Mouse (Mus musculus) erythroblast, embryonic 14.5 days (primary cell): ENCODE data around the gene Usp25. TPM values are rescaled to one million over a fixed set of nuclear protein-coding genes. Genes with fewer than 3 reads are reported as not detected.

Source experiments
- H3K27me3 ChIP-seq: 2 replicates; pipeline ENCODE4 v1.6.1; 2012; ENCODE audit warnings: inconsistent platforms; ENCODE audit not compliant: control insufficient read depth
- H3K36me3 ChIP-seq: 2 replicates; pipeline ENCODE4 v1.6.1; 2012; ENCODE audit warnings: mild to moderate bottlenecking, inconsistent platforms; ENCODE audit not compliant: control insufficient read depth
- H3K4me1 ChIP-seq: 2 replicates; pipeline ENCODE4 v1.6.1; 2012; ENCODE audit warnings: inconsistent platforms; ENCODE audit not compliant: control insufficient read depth
- H3K4me3 ChIP-seq: replicated peaks from 2 replicates; pipeline ENCODE3; 2012; ENCODE audit warnings: moderate library complexity, mild to moderate bottlenecking, inconsistent platforms
- H3K9me3 ChIP-seq: 2 replicates; pipeline ENCODE4 v1.6.1; 2012; ENCODE audit warnings: low read length, inconsistent platforms, mixed read lengths; ENCODE audit not compliant: control insufficient read depth
- GATA1 ChIP-seq: IDR thresholded peaks from 2 replicates; pipeline ENCODE4 v1.6.1; 2012; ENCODE audit warnings: low read length, inconsistent platforms, mixed read lengths
- TAL1 ChIP-seq: IDR thresholded peaks from 3 replicates; pipeline ENCODE4 v1.6.1; 2012; ENCODE audit warnings: low read length, inconsistent platforms, mixed read lengths
- polyA plus RNA-seq: library from polyadenylated mRNA; stranded (reverse); fragments of >175 nt; gene quantifications from 2 replicates; pipeline ENCODE4 v1.2.3, GENCODE M21; 2012

The Usp25 gene
- polyA plus RNA-seq, 1 experiment, result 5.2 TPM

DNA sequence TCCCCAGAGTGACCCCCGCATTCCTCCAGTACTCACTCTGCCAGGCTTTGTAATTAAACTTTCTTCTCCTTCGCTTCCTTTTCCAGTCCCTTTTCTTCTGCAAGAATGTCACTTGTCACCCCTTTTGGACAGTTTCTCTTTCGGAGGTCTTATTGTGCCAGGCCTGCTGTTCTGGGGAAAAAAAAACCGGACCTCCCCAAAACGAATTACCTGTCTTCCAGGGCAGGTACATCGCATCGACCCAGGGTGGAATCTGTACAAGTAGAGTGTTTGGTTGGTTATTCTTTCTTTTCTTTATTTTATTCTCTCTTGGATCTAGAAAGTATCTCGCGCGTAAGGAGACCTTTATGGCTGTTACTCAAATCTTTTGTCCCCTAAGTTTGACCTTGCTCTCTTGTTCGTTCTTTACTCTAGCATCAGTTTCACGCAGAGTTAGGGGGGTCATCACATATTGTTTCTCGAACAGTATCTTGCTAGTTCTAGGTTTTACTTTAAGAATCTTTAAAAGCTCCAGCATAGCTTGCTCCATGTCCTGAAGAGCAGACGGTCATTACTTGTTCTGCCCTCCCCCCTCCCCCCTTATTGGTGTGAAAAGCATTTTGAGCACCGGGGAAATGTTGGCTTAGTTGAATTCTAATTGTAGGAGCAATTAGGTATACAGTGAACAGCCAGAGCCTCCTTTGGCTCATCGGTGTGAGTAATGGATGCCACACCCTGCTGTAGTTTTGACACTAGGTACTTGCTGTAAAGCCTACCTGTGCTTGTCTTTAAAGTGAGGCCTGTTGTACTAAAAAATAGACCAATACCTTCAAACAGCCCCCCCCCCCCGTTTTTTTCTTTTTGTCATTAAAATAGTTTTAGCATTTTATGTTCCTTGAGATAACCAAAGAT lies 1.1 kb downstream of the Usp25 start:
- H3K27me3 ChIP-seq, result no peaks in the 10 kb centered on the region
- H3K4me3 ChIP-seq, result peak overlapping the region; percentile 100
- no peaks in the 10 kb centered on the region for H3K9me3 ChIP-seq
- H3K4me1 ChIP-seq, result peaks cover 31% of the 10 kb centered on the region
- TF ChIP-seq GATA1 (no peak), TAL1 (no peak)
- H3K36me3 ChIP-seq, result peaks cover 27% of the 10 kb centered on the region

DNA sequence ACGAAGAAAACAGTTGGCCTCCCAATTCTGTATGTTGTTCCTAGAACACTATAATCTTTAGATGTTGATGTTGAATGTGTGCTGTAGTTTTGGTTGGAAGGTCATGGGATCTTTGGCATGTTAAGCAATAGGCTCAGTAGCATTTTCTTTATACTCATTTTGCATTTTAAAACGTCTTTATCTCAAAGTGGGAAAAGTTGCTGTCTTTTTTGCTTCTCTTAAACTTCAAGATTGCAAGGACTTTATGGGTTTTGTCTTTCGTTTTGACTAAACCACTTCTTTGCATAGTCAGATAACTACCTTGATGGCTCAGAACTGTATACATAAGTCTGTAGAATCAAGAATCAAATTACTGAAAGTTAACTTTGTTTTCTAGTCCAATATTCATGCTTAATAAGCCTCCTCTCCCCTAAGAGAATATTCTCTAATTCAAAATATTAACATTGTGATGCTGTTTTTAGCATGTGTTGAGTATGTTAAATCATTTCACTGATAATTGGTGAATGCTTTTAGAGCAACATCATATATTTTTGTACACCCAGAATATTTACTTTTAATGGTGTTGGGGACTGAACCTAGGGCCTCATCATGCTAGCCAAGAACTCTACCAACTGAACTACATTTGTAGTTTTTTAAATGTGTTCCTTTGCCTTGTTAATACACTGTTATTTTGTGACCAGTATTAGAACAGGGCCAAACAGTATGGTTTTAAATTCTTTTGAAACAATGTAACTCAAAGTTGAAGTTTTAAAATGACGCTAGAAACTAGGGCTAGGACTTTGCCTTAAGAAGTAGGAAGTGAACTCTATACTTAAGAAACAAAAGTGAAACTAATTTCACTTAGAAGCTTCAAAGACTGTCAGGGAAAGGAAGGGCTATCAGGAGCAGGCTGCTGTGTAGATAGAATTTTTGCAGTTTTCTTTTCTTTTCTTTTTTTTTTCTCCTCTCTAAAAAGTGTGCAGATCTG lies 2.2 kb downstream of the Usp25 start:
- TF ChIP-seq GATA1 (no peak), TAL1 (no peak)
- peaks cover 41% of the 10 kb centered on the region for H3K4me1 ChIP-seq
- peak overlapping the region; percentile 100 for H3K4me3 ChIP-seq
- H3K27me3 ChIP-seq, result no peaks in the 10 kb centered on the region
- peaks cover 34% of the 10 kb centered on the region for H3K36me3 ChIP-seq
- H3K9me3 ChIP-seq, result no peaks in the 10 kb centered on the region

DNA sequence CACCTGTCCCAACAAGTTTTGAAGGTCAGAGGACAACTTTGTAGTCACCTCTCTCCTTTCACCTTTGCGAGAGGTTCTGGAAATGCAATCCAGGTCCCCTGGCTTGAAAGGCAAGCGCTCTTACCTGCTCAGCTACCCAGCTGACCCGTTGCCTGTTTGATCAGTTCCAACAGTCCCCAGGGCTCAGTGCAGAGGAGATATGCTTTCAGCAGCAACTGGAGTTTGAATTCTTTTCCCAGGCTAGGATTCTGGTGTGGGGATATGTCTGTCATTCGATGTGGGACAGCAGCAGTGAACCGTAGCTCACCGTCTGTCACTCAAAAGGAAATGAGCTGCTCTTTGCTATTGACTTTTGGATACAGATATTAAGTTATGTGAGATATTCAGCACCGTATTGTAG lies 4.4 kb downstream of the Usp25 start:
- peaks cover 36% of the 10 kb centered on the region for H3K36me3 ChIP-seq
- no peaks in the 10 kb centered on the region for H3K27me3 ChIP-seq
- no peaks in the 10 kb centered on the region for H3K9me3 ChIP-seq
- peak overlapping the region; percentile 47 for H3K4me3 ChIP-seq
- peaks cover 55% of the 10 kb centered on the region for H3K4me1 ChIP-seq
- TF ChIP-seq TAL1 (no peak), GATA1 (no peak)

DNA sequence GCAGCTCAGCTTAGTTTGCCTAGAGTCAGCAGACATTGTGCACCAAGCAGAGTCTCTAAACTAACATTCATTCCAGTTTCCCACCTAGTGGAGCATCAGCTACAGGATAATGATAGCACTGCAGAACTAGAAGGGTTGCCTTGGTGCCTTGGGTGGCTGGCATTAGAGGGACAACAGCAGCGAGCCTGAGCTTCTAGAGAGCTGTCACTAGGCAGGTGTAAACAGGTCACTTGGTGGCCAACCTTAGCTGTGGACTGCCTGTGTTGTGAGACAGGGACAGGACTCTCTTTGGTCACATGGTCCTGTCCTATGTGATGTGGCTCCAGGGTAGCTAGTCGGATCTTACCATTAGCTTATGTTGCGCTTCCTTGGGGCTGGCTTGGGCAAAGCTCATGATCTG lies 6.7 kb downstream of the Usp25 start:
- no peaks in the 10 kb centered on the region for H3K27me3 ChIP-seq
- H3K9me3 ChIP-seq, result peaks cover 2% of the 10 kb centered on the region; the same call in 1 of the 2 replicates
- TF ChIP-seq GATA1 (no peak), TAL1 (no peak)
- peaks cover 73% of the 10 kb centered on the region for H3K4me1 ChIP-seq
- peaks cover 53% of the 10 kb centered on the region for H3K36me3 ChIP-seq
- peak overlapping the region; percentile 35 for H3K4me3 ChIP-seq

DNA sequence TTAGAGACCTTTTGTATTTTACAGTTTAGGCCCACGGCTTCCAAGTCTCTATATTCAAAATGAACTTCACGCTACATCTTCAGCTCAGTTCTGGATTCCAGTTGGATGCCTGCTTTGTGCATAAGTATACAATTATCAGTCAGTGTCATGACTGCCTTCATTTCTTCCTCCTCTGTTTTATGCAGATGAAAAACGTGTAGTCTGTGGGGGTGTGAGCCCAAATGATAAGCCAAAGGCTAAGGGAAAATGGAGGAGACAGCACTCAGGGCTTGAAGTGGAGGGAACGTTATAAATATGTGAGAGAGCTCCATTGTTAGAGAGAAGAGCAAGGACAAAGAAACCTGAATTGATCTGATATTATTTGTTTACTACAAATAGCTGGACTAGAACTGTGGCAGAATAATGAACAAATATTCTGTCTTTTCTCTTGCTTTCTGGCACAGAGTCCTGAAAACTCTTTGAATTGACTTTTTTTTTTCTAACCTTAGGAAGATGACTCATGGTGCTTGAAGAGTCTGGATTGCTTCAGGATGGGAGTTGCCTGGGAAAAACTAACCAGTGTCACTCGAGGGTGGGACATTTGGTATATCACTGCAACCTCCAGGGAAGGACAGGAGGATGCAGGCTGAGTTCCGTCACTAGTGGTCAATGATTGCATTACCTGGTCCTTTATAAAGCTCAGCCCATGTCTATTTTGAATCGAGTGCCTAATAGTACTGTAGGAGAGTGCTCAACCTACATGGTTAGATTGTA lies 10.3 kb downstream of the Usp25 start:
- H3K4me1 ChIP-seq, result peaks cover 91% of the 10 kb centered on the region
- H3K27me3 ChIP-seq, result no peaks in the 10 kb centered on the region
- H3K9me3 ChIP-seq, result peaks cover 2% of the 10 kb centered on the region; the same call in 1 of the 2 replicates
- peaks cover 63% of the 10 kb centered on the region for H3K36me3 ChIP-seq
- peak overlapping the region; percentile 24 for H3K4me3 ChIP-seq
- TF ChIP-seq GATA1 (no peak), TAL1 (no peak)

DNA sequence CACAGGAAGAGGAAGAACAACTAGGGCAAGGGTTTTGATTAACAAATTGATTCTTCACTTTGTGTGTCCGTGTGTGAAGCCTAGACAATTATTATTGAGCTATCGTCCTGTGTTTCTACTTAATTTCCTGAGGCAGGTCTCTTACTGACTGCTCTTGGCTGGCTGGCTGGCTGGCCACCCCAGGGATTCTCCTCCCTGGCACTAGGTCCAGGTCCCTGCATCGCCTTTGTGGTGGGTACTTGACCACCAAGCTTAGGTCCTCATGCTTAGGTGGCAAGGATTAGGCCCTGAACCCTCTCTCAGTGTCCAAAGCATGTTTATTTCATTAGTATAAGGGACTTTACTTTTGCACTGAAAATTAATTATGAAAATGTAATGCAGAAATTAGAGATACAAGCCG lies 12.6 kb downstream of the Usp25 start:
- Histone ChIP-seq H3K36me3 (peaks cover 74% of the 10 kb centered on the region), H3K4me1 (peaks cover 95% of the 10 kb centered on the region), H3K27me3 (no peaks in the 10 kb centered on the region), H3K4me3 (peak overlapping the region; percentile 60), H3K9me3 (peaks cover 2% of the 10 kb centered on the region; the same call in 1 of the 2 replicates)
- no peak for TF ChIP-seq GATA1
- TF ChIP-seq TAL1, result no peak

DNA sequence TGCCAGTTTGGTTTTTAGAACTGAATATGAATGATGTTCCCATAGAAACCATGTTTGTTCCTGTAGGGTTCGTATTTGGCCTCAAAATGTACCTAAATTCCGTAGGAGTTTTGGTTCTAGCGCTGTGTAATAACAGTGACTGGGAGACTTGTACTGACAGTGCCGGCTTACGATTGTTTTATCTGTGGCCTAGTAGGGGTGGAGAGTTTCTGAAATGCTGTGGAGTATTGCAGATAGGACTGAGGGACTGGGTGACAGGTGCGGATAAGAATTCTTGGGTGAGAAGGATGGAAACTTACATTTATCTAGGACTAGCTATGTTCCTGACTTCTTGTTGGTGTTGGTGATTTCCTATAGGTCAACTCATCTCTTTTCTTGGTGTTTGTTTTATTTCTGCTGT lies 13.4 kb downstream of the Usp25 start:
- peaks cover 89% of the 10 kb centered on the region for H3K4me1 ChIP-seq
- H3K36me3 ChIP-seq, result peaks cover 80% of the 10 kb centered on the region
- H3K4me3 ChIP-seq, result peak overlapping the region; percentile 60
- no peaks in the 10 kb centered on the region for H3K27me3 ChIP-seq
- peaks cover 2% of the 10 kb centered on the region; the same call in 1 of the 2 replicates for H3K9me3 ChIP-seq
- peak; percentile 85 for TF ChIP-seq TAL1
- TF ChIP-seq GATA1, result peak; percentile 93

DNA sequence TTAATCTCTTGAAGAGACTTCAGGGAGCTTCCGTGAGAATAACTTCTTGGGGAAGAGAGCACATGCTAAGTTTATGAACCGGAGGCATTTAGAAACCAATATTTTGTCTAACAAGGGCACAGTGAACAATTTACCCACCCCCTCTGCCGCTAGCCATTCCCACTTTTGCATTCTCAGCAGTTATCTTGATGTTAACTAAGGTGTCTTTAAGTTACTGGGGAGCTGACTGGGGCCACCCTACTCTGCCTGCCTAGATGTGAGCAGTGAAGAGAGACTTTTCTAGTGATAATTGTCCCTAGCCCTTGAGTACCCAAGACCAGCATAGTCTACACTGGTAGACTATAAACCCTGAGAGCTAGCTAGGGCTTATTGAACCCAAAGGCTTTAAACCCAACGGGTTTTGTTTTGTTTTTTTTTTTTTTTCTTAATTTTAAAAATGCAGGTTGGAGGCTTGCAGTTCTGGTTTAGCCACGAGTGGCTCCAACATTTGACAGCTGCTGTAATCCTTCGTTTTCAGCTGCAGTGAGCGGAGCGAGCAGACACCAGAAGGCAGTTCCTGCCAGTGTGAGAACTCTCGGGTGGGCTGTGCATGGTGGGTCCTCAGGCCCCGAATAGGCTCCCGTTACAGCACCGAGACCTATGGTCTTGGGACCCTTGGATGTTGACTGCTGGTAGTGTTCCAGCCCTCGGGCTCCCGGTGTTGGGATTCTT lies 14.6 kb downstream of the Usp25 start:
- peaks cover 85% of the 10 kb centered on the region for H3K4me1 ChIP-seq
- H3K36me3 ChIP-seq, result peaks cover 90% of the 10 kb centered on the region
- H3K4me3 ChIP-seq, result peak overlapping the region; percentile 60
- H3K27me3 ChIP-seq, result no peaks in the 10 kb centered on the region
- TF ChIP-seq GATA1, result no peak
- TF ChIP-seq TAL1, result no peak
- peaks cover 2% of the 10 kb centered on the region; the same call in 1 of the 2 replicates for H3K9me3 ChIP-seq
